Mouse (Mus musculus): ENCODE data around the gene Ankrd2.

DNA sequence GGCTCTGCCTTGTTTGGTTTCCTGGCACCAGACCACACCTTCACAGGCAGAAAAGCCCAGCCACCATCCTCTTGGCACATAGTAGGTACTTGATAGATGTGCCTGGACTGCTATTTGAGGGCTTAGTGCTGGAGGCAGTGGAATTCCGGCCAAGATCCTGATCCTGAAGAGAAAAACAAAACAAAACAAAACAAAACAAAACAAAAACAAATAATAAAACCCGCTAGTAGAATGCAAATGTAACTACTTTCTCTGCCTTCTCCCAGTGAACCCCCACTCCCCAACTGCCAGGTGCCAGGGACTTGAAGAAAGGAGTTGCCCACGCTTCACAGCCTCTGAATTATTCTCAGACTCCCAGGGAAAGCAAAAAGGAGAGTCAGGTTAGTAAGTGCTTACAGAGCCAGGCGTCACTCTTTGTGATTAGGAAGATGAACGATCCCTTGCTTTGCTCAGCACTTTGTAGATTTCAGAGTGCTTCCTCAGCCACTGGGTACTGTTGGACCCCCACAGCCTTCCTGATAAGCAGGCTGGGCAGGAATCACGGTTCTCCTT, 43.8 kb upstream of the Ankrd2 start:
- TF ChIP-seq MEF2A (IDR thresholded peaks at IDR 0.05; ENCODE audit: extremely low read depth, insufficient replicate concordance, low read depth, low read length, poor library complexity, severe bottlenecking) (no peak), CTCF (IDR thresholded peaks at IDR 0.05 in 2 of 3, conservative IDR thresholded peaks at IDR 0.05 in 1 of 3; ENCODE audit: control insufficient read depth in 1 of 3, insufficient read depth in 1 of 3, low read depth in 2 of 3, low read length in 3 of 3, poor library complexity in 1 of 3, severe bottlenecking in 1 of 3) (no peak), POLR2A (IDR thresholded peaks at IDR 0.05; ENCODE audit: control insufficient read depth in 1 of 2, insufficient read depth in 1 of 2, low read depth in 1 of 2, low read length in 2 of 2, poor library complexity in 1 of 2) (no peak), E2F4 (IDR thresholded peaks at IDR 0.05; ENCODE audit: borderline replicate concordance, low read depth, low read length) (no peak), NELFE (IDR thresholded peaks at IDR 0.05; ENCODE audit: low read depth, low read length) (no peak), POLR2AphosphoS5 (IDR thresholded peaks at IDR 0.05; ENCODE audit: borderline replicate concordance, low read depth, low read length) (no peak), ZNF384 (IDR thresholded peaks at IDR 0.05; ENCODE audit: low read depth, low read length) (no peak), USF1 (IDR thresholded peaks at IDR 0.05; ENCODE audit: low read depth, low read length) (no peak), RCOR1 (IDR thresholded peaks at IDR 0.05; ENCODE audit: low read depth, low read length) (no peak), EP300 (IDR thresholded peaks at IDR 0.05; ENCODE audit: low read depth in 1 of 2, low read length in 2 of 2) (no peak), MAZ (IDR thresholded peaks at IDR 0.05; ENCODE audit: low read depth, low read length) (no peak), MAX (IDR thresholded peaks at IDR 0.05; ENCODE audit: low read length) (no peak), ZC3H11A (IDR thresholded peaks at IDR 0.05; ENCODE audit: low read depth, low read length) (no peak), SIN3A (IDR thresholded peaks at IDR 0.05; ENCODE audit: low read length) (no peak)

Measured in MEL (cell line).